Mouse (Mus musculus): Measurements from ENCODE around the gene Kcnk3. TPM values are rescaled to one million over a fixed set of nuclear protein-coding genes. Genes with fewer than 3 reads are reported as not detected.

Kcnk3 gene
- polyA plus RNA-seq, 1 experiment: not detected

- H3K27ac ChIP-seq (ENCODE audit: insufficient read depth, low read depth, low read length): no peak overlapping the region
- TF ChIP-seq POLR2A (IDR thresholded peaks at IDR 0.05; ENCODE audit: insufficient read depth, low read depth, low read length): no peak
- 78% methylated on average over 3 of the region's 3 CpGs for WGBS
- no peaks in the 10 kb centered on the region for H3K4me1 ChIP-seq (ENCODE audit: control insufficient read depth, insufficient read depth, low read length)
- no peak overlapping the region for H3K4me3 ChIP-seq (ENCODE audit: insufficient read depth, low read depth, low read length)
Observed at GRCm38 (mm10) chr5:30559421-30559820, 28.5 kb upstream of the Kcnk3 start.

DNA sequence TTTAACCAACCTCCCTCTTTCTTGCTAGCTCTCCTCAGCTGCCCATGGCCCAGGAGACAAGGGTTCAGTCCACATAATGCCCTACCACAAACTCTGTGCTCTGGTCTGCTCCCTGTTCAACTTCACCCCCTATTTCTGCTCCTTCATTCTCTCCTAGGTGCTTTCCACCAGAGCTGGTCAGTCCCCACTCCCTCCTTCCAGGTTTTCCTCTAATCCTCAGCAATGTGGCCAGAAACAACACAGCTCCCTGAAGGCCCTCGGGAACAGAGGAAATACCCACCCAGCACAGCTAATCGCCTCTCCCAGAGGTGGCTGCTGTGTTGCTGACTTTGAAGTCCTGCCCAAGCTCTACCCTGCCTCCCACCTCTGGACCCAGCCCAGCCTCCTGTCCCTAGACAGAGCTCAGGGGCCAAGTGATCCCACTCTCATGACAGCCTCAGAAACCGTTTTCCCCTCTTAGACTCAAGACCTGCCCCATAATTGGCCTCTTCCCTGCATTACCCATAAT is 27.9 kb upstream of the Kcnk3 start:
- WGBS: 57% methylated on average over 3 of the region's 3 CpGs
- no peak overlapping the region for H3K27ac ChIP-seq (ENCODE audit: insufficient read depth, low read depth, low read length)
- TF ChIP-seq POLR2A (IDR thresholded peaks at IDR 0.05; ENCODE audit: insufficient read depth, low read depth, low read length) (no peak), CTCF (IDR thresholded peaks at IDR 0.05; ENCODE audit: insufficient read depth, low read depth, low read length) (no peak)
- H3K4me3 ChIP-seq (ENCODE audit: insufficient read depth, low read depth, low read length): no peak overlapping the region
- no peaks in the 10 kb centered on the region for H3K4me1 ChIP-seq (ENCODE audit: control insufficient read depth, insufficient read depth, low read length)

DNA sequence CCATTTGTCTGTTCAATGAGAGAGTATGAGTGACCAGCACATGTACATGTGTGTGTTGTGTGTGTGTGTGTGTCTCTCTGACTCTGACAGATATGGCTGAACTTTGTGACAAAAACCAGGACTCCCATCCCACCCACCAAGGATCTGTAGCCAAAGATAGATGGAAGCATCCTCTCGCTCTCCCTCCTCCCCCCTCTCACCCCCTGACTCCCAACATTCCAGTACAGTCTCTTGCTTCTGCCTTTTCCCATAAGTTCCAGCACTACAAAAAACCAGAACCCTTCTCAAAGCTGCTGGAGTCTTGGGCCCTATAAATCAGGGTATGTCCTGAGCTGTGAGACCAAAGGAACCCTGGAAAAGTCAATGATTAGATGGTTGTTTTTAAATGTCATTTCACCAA is 19.5 kb upstream of the Kcnk3 start:
- 100% methylated on average over 1 of the region's 1 CpGs for WGBS
- no peak overlapping the region for H3K4me3 ChIP-seq (ENCODE audit: insufficient read depth, low read depth, low read length)
- H3K4me1 ChIP-seq (ENCODE audit: control insufficient read depth, insufficient read depth, low read length): no peaks in the 10 kb centered on the region
- no peak for TF ChIP-seq POLR2A (IDR thresholded peaks at IDR 0.05; ENCODE audit: insufficient read depth, low read depth, low read length)
- no peak for TF ChIP-seq CTCF (IDR thresholded peaks at IDR 0.05; ENCODE audit: insufficient read depth, low read depth, low read length)
- H3K27ac ChIP-seq (ENCODE audit: insufficient read depth, low read depth, low read length): no peak overlapping the region

DNA sequence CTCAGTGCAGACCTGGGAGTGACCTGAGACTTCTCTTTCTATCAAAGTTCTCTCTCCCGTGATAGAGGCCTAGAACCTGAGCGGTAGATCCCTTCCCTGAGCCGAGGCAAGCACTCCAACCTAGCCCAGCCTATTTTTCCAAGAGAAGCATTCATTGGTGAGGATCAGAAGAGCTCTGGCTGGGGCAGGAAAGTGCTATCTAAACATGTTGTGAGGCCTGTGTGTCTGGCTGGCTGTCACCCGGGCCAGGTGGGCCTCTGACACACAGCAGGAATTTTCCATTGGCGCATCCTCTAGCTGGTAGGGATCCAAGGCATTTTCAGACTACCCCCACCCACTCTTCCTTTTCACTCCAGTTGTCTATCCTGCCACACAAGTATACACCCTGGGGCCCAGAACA is 16.1 kb upstream of the Kcnk3 start:
- WGBS: 88% methylated on average over 5 of the region's 5 CpGs
- H3K27ac ChIP-seq (ENCODE audit: insufficient read depth, low read depth, low read length): no peak overlapping the region
- TF ChIP-seq CTCF (IDR thresholded peaks at IDR 0.05; ENCODE audit: insufficient read depth, low read depth, low read length) (no peak), POLR2A (IDR thresholded peaks at IDR 0.05; ENCODE audit: insufficient read depth, low read depth, low read length) (no peak)

GRCm38 (mm10) chr5:30574367-30574766 is 13.6 kb upstream of the Kcnk3 start:
- peaks cover 26% of the 10 kb centered on the region for H3K4me1 ChIP-seq (ENCODE audit: control insufficient read depth, insufficient read depth, low read length)
- WGBS: 70% methylated on average over 8 of the region's 8 CpGs
- TF ChIP-seq POLR2A (IDR thresholded peaks at IDR 0.05; ENCODE audit: insufficient read depth, low read depth, low read length) (no peak), CTCF (IDR thresholded peaks at IDR 0.05; ENCODE audit: insufficient read depth, low read depth, low read length) (no peak)
- H3K27ac ChIP-seq (ENCODE audit: insufficient read depth, low read depth, low read length): no peak overlapping the region
- H3K4me3 ChIP-seq (ENCODE audit: insufficient read depth, low read depth, low read length): no peak overlapping the region

More for the DNA sequence above, 16.1 kb upstream of the Kcnk3 start:
- H3K4me1 ChIP-seq (ENCODE audit: control insufficient read depth, insufficient read depth, low read length): peaks cover 6% of the 10 kb centered on the region
- H3K4me3 ChIP-seq (ENCODE audit: insufficient read depth, low read depth, low read length): no peak overlapping the region

DNA sequence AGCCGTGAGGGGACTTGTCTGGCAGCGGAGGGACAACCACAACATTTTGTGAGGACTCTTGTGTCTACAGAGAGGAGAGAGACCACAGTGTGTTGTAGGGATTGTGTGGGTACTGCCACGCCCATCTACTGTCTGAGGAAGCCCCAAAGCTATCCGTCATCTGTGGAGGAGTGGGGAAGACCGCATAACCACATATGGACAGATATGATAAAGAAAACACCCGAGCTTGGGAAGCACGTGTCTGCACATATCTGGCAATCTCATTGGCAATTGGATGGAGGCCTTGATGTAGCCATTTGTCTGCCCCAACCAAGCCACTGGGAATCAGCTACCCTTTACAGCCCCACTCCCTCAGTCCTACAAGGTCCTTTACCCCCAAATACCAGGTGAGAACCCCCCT is 11.7 kb upstream of the Kcnk3 start:
- peaks cover 32% of the 10 kb centered on the region for H3K4me1 ChIP-seq (ENCODE audit: control insufficient read depth, insufficient read depth, low read length)
- TF ChIP-seq CTCF (IDR thresholded peaks at IDR 0.05; ENCODE audit: insufficient read depth, low read depth, low read length): no peak
- no peak for TF ChIP-seq POLR2A (IDR thresholded peaks at IDR 0.05; ENCODE audit: insufficient read depth, low read depth, low read length)
- 93% methylated on average over 7 of the region's 7 CpGs for WGBS
- H3K27ac ChIP-seq (ENCODE audit: insufficient read depth, low read depth, low read length): no peak overlapping the region
- H3K4me3 ChIP-seq (ENCODE audit: insufficient read depth, low read depth, low read length): no peak overlapping the region

GRCm38 (mm10) chr5:30577251-30577650 is 10.7 kb upstream of the Kcnk3 start:
- TF ChIP-seq CTCF (IDR thresholded peaks at IDR 0.05; ENCODE audit: insufficient read depth, low read depth, low read length) (no peak), POLR2A (IDR thresholded peaks at IDR 0.05; ENCODE audit: insufficient read depth, low read depth, low read length) (no peak)
- no peak overlapping the region for H3K27ac ChIP-seq (ENCODE audit: insufficient read depth, low read depth, low read length)
- WGBS: 79% methylated on average over 9 of the region's 9 CpGs
- peaks cover 37% of the 10 kb centered on the region for H3K4me1 ChIP-seq (ENCODE audit: control insufficient read depth, insufficient read depth, low read length)
- H3K4me3 ChIP-seq (ENCODE audit: insufficient read depth, low read depth, low read length): no peak overlapping the region

DNA sequence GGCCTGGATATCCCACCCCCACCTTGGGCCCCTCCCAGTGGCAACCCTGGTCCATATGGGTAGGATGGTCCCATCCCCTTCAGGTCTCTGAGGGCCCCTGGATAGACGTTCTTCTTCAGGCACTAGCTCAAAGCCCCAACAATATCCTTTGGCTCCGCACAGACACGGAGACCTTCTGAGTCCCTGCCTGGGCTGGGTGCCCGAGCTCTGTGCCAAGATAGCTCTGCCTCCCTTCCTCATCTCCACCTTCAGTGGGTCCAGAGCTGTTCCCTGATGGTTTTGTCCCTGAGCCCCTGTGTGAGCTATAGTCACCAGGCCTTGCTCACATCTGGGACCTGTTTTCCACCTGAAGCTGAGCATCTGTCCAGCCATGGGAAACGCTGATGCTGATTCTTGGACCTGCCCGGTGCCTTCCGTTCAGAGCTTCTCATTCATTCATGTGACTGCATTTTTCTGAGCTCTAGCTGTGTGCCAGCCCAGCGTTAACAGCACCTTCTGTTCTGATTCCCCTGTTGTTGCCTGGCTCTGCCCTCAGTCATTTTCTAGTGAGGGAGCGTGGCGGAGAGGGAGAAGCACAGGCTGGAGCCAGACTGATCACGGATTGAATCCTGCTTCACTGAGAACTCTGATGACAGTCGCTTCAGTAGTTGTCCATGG is 10.2 kb upstream of the Kcnk3 start:
- no peak for TF ChIP-seq CTCF (IDR thresholded peaks at IDR 0.05; ENCODE audit: insufficient read depth, low read depth, low read length)
- no peak for TF ChIP-seq POLR2A (IDR thresholded peaks at IDR 0.05; ENCODE audit: insufficient read depth, low read depth, low read length)

DNA sequence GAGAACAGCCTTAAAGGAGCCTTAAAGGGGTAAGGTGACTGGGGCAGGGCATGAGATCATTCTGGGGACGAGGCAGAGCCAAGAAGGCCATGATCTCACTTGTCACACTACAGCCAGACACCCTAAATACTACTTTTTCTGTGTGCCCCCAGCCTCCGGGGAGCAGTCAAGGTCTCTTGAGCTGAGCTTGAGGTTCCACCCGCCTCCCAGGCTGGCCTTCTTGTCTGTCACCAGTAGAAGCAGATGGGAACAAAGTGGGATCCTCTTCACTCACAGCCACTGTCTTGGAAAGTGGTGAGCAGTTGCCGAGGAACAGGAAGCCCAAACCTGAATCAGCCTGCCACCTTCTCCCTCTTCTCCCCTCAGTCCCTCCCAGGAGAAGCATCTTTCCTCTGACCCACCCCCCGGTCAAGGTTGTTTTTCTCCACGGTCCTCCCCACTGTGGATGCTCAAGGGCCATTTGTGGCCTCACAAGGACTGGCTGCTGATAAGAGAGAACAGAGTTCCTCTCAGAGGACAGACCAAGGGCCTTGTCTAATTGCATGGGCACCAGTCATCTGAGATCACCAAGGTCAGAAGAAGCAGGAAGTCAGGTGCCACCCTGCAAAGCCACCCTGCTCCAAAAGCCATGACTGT is 9.4 kb upstream of the Kcnk3 start:
- TF ChIP-seq POLR2A (IDR thresholded peaks at IDR 0.05; ENCODE audit: insufficient read depth, low read depth, low read length): no peak
- peaks cover 42% of the 10 kb centered on the region for H3K4me1 ChIP-seq (ENCODE audit: control insufficient read depth, insufficient read depth, low read length)
- no peak overlapping the region for H3K4me3 ChIP-seq (ENCODE audit: insufficient read depth, low read depth, low read length)
- no peak overlapping the region for H3K27ac ChIP-seq (ENCODE audit: insufficient read depth, low read depth, low read length)
- WGBS: 67% methylated on average over 6 of the region's 6 CpGs

More for the DNA sequence above, 10.2 kb upstream of the Kcnk3 start:
- no peak overlapping the region for H3K4me3 ChIP-seq (ENCODE audit: insufficient read depth, low read depth, low read length)
- peaks cover 39% of the 10 kb centered on the region for H3K4me1 ChIP-seq (ENCODE audit: control insufficient read depth, insufficient read depth, low read length)
- H3K27ac ChIP-seq (ENCODE audit: insufficient read depth, low read depth, low read length): no peak overlapping the region
- 51% methylated on average over 12 of the region's 12 CpGs for WGBS
